Mouse (Mus musculus): Measurements from ENCODE around the gene Abcb8.

Gene Abcb8

DNA sequence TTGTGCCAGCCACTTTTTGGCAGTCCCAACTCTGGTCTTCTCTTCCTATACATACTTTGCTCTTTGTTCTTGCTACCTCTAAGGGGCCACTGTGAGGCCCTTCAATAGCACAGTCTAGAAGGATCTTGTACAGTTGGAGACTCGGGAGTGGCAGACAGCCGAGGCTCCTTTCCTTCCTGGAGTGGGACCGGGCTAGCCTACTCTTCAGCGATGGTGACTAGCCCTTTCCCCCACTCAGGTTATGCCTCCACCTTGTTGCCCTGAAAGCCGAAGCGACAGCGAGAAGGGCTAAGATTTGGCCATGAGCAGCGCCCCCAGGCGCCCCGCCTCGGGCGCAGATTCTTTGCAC is 33.8 kb downstream of the Abcb8 start:
- DNase-seq: peak; percentile 92

DNA sequence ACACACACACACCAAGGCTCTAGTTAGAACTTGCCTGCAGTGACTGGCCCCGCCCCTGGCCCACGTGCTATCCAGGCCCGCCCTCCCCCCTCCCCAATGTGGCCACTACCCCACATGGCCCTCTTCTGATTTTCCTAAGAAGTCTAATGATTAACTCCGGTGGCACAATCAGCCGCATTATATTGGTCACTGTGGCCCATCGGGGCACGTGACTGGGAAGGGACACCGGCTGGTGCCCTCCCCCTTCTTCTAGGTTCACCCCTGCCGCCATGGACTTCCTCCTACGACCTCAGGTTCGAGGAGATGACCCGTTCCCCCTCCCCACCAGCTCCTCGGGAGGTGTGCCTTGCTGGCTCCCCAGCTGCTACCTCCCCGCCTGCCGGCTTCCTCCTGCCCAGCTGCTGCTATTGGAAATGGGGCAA is 34.5 kb downstream of the Abcb8 start:
- peak; percentile 90 for DNase-seq

DNA sequence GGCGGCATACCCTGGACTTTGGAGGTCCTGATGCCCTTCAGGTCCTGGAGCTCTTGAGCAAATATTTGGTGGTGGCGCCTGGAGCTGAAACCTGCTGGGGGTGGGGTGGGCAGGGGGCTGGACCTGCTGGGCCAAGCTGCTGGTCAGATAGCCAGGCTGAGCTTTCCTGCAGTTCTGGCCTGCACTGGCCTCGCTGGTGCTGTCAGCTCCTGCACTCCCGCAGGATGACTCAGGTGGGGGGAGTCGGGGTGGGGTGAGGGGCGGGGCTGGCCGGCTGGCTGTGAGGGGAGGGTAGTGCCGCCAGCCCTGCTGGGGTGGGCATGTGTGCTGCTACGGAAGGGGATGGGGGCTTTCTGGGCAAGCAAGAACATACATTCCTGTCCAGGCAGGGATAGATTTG is 35.1 kb downstream of the Abcb8 start:
- DNase-seq: no peak

DNA sequence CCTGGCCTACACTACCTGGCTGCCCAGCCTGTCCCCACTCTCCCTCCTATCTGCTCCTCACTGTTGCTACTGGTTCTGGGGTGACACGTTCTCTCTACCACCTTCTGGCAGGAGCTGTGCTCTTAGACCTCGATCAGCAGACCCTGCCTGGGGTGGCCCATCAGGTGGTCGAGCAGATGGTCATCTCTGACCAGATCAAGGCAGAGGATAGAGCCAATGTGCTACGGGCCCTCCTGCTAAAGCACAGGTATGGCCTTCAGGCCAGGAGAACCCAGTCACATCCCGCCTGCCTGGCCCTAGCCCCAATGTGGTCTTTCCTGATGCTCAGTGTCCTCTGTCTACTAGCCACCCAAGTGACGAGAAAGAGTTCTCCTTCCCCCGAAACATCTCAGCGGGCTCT is 40.5 kb downstream of the Abcb8 start:
- peak; percentile 90 for DNase-seq

DNA sequence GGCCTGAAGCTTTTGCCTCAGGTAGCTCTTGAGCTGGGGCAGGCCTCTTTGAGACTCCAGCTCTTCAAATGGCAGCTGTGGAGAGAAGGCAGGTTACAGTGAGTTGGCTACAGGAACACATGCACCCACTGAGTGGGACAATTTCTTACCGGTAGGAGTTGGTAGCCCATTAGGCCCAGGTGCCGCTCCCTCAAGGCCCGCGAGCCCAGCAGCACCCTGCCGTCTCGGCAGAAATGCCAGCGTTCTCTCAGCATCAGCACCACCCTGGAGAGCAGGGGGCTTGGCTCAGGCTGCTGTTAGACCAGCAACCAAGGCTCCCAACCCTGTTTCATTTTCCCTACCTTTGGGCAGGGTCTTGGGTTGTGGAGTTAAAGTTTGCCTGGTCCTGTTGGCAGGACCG is 47.7 kb downstream of the Abcb8 start:
- DNase-seq: peak; percentile 92

- DNase-seq: peak; percentile 93
These were observed 48.6 kb downstream of the Abcb8 start for GRCm38 (mm10) chr5:24442029-24442428.

GRCm38 (mm10) chr5:24443204-24443603 is 49.7 kb downstream of the Abcb8 start:
- DNase-seq: peak; percentile 91

- peak; percentile 93 for DNase-seq
These were observed 50.5 kb downstream of the Abcb8 start for GRCm38 (mm10) chr5:24443927-24444326.

GRCm38 (mm10) chr5:24444746-24445427 is 51.4 kb downstream of the Abcb8 start, which contains the start of gene Fastk:
Gene Fastk (minus strand): TSS chr5:24445287.
- peak; percentile 99 for DNase-seq

DNA sequence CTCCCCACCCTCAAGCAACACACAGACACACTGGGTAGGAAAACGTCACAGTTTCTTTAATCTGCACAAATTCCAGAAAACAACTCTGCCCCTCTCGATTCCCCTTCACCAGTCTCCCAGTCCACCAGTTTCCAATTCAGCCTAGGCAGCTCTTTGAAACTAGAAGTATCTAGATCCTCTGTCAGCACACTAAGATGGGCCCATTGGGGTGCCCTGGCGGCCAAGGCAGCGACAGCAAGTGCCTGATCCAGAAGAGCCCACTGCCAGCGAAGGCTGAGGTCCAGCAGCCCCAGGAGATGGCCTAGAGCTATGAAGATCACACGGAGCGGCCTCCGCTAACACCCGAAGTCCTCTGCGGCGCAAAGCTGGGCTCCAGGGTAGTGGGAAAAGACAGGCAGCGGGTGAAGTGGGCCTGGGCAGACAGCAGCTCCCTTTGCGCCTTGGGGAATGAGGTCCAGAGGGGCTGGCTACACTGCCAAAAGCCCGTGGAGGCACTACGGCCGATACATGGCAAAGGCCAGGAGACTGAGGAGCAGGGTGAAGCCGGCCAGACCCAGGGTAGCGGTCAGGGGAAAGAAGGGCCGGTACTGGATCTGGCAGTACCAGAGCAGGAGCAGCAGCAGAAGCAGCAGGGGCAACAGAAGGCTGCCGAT is 52.1 kb downstream of the Abcb8 start:
- peak; percentile 95 for DNase-seq

- DNase-seq: peak; percentile 95
These were observed 53.2 kb downstream of the Abcb8 start for GRCm38 (mm10) chr5:24446630-24447029.

DNA sequence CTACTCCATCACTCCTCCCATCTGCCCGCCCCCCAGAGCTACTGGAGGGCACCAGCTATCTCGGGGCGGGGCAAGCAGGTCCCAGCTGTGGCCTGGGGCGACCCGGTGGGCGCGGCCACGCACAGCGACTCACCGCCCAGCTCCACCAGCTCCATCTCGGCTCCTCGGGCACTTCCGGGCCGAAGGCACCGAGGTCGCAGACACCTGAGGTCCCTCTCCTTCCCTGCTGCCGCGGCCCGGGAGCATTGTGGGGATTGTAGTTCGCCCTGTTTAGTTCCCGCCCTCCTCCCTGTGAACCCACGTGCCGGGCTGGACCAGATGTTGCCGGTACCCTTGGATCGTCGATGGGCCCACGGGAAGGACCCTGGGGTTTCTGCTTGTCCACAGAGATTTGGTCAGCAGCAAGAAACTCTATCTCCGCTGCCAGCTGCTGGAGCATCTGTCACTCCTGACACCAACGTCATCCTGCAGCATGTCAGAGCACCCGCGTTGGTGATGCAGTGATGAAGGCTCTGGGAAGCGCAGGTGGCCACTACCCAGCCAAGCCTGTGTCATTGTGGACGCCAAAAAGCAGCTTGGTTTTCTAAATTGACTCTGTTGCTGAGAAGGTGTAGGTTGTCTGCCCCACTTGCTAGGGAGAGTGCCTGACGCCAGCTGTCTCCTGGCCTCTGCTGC is 54.3 kb downstream of the Abcb8 start, which contains the start of gene Tmub1:
Gene Tmub1, minus strand, starts transcription at position 231 of the 675 bp plus-strand sequence.
- peak; percentile 99 for DNase-seq

GRCm38 (mm10) chr5:24451264-24452029 is 58.0 kb downstream of the Abcb8 start:
- peak; percentile 99 for DNase-seq

GRCm38 (mm10) chr5:24452030-24452690 is 58.7 kb downstream of the Abcb8 start, which contains the start of gene Agap3:
Gene Agap3 (plus strand): TSS chr5:24452177.
- peak; percentile 97 for DNase-seq

- peak; percentile 96 for DNase-seq
These were observed 59.3 kb downstream of the Abcb8 start for GRCm38 (mm10) chr5:24452691-24453233.

DNA sequence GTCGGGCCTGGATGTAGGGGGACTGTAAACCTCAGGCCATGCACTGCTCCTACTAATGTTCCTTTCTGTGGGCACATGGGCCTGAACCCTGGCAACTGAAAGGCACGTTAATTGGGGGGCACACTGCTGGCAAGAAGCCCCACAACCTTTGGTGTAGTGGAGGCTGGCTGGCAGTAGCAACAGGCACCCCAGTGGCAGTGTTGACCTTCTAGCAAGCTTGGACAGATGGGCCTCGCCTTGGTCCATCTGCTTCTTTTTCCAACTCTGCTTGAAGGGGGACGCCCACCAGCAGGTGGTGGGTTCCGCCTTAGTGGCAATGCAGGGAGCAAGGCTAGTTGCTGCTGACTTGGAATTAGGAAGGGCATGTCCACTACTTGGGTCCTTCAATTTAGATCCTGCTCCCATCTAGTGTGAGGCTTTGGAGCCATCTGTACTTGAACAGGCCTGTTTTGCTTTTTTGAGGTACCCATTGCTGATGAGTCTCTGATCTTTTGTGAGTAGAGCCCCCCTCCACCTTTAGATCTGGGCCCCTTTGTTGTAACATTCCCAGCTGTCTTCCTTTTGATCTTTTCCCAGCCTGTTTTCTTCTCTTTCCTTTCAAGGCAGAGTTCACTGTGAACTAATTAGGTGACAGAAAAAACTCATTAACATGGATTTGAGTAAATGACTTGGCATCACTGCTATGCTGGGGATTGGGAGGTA is 60.0 kb downstream of the Abcb8 start:
- no peak for DNase-seq

- peak; percentile 94 for DNase-seq
These were observed 60.5 kb downstream of the Abcb8 start for GRCm38 (mm10) chr5:24453985-24454303.

GRCm38 (mm10) chr5:24455076-24455475 is 61.6 kb downstream of the Abcb8 start:
- DNase-seq: no peak

- DNase-seq: peak; percentile 93
These were observed 62.1 kb downstream of the Abcb8 start for GRCm38 (mm10) chr5:24455613-24456012.

Data from heart, adult 11 months (tissue).